Mouse (Mus musculus) urinary bladder, postnatal 0 days (tissue): ENCODE data around the gene Rbbp7. TPM values are rescaled to one million over a fixed set of nuclear protein-coding genes. Genes with fewer than 3 reads are reported as not detected.

Experiments
- polyA plus RNA-seq: library from polyadenylated mRNA; unstranded; fragments of >200 nt; fragmentation: Nextera tagmentation; extraction: Ambion mirVana; gene quantifications from 2 replicates; pipeline ENCODE4 v1.2.1, GENCODE M21; 2015

Gene Rbbp7
- polyA plus RNA-seq, result 360 and 407 TPM in 2 replicates

GRCm38 (mm10) chrX:162760115-162760942, at the start of gene Rbbp7:
Rbbp7 (plus strand) TSS chrX:162760402.

Other genes starting within 250 kb of the Rbbp7 start
- 2.1 and 2.4 TPM in 2 replicates for gene Reps2, start 116.8 kb upstream of the Rbbp7 start, polyA plus RNA-seq
- gene Txlng, start 69.1 kb downstream of the Rbbp7 start, polyA plus RNA-seq, result 6.3 and 7.1 TPM in 2 replicates
- gene Syap1, start 128.0 kb downstream of the Rbbp7 start, polyA plus RNA-seq, result 41.2 and 51.0 TPM in 2 replicates
- 60.5 and 65.3 TPM in 2 replicates for gene Ctps2, start 140.8 kb downstream of the Rbbp7 start, polyA plus RNA-seq
- gene S100g, start 204.2 kb downstream of the Rbbp7 start, polyA plus RNA-seq, result 0.30 and 0.37 TPM in 2 replicates